Mouse (Mus musculus) ES-E14 (cell line): ENCODE results near the gene Nt5dc1. TPM values are rescaled to one million over a fixed set of nuclear protein-coding genes. Genes with fewer than 3 reads are reported as not detected.
A peak's percentile ranks its signal among the peaks of the same experiment; 100 is the strongest.
"Not testable (repeated sequence)": the region's sequence is repeated elsewhere in the genome, so short reads cannot be mapped to it uniquely, and the experiment has no call there.

Experiments used
- DNase-seq: peaks from one replicate; pipeline ENCODE4 v3.0.0-alpha.2; 2013; ENCODE audit warnings: low read depth, low spot score
- H3K27ac ChIP-seq: 2 replicates; pipeline ENCODE4 v1.5.1; 2012; ENCODE audit warnings: low read depth, mild to moderate bottlenecking, low read length, moderate library complexity, mixed read lengths; ENCODE audit not compliant: poor library complexity, insufficient read depth, severe bottlenecking
- H3K36me3 ChIP-seq: 2 replicates; pipeline ENCODE4 v1.6.1; 2012; ENCODE audit warnings: mild to moderate bottlenecking, low read length, moderate library complexity, mixed read lengths; ENCODE audit not compliant: control insufficient read depth, poor library complexity, insufficient read depth, severe bottlenecking
- H3K4me1 ChIP-seq, 2 experiments: fragments of 150-350 bp in 1 of 2; sonication (generic) in 1 of 2; 2 replicates each; pipeline ENCODE4 v1.6.1; 2012; ENCODE audit warnings: low read length in 2 of 2, mild to moderate bottlenecking in 1 of 2, mixed read lengths in 1 of 2; ENCODE audit not compliant: control insufficient read depth in 2 of 2, insufficient read depth in 2 of 2, poor library complexity in 1 of 2
- H3K4me3 ChIP-seq, 2 experiments: fragments of 150-350 bp in 1 of 2; sonication (generic) in 1 of 2; 2 replicates each; pipeline ENCODE4 v1.5.1; 2012; ENCODE audit warnings: low read length in 2 of 2, low read depth in 1 of 2, mild to moderate bottlenecking in 1 of 2, mixed read lengths in 1 of 2; ENCODE audit not compliant: insufficient read depth in 1 of 2, poor library complexity in 1 of 2, severe bottlenecking in 1 of 2
- H3K9ac ChIP-seq: 2 replicates; pipeline ENCODE4 v1.6.1; 2012; ENCODE audit warnings: low read depth, mild to moderate bottlenecking, low read length, mixed read lengths; ENCODE audit not compliant: poor library complexity, insufficient read depth, severe bottlenecking
- H3K9me3 ChIP-seq: fragments of 150-350 bp; sonication (generic); 2 replicates; pipeline ENCODE4 v1.6.1; 2012; ENCODE audit warnings: low read depth, mild to moderate bottlenecking, low read length; ENCODE audit not compliant: control insufficient read depth, insufficient read depth
- CHD2 ChIP-seq: IDR thresholded peaks from 2 replicates; pipeline ENCODE4 v1.6.1; 2014; ENCODE audit warnings: mild to moderate bottlenecking, low read depth, low read length, inconsistent platforms
- HCFC1 ChIP-seq: IDR thresholded peaks from 2 replicates; pipeline ENCODE4 v1.6.1; 2012; ENCODE audit warnings: low read length, inconsistent platforms, borderline replicate concordance; ENCODE audit not compliant: insufficient read depth
- MAFK ChIP-seq: IDR thresholded peaks from 2 replicates; pipeline ENCODE4 v1.6.1; 2014; ENCODE audit warnings: mild to moderate bottlenecking, low read depth, low read length, inconsistent platforms; ENCODE audit not compliant: insufficient read depth
- ZC3H11A ChIP-seq: IDR thresholded peaks from 2 replicates; pipeline ENCODE4 v1.6.1; 2012; ENCODE audit warnings: low read depth, mild to moderate bottlenecking, inconsistent platforms, low read length, borderline replicate concordance
- ZNF384 ChIP-seq: IDR thresholded peaks from 2 replicates; pipeline ENCODE4 v1.6.1; 2012; ENCODE audit warnings: low read depth, low read length, inconsistent platforms
- in situ Hi-C, 2 experiments: fragments of 600-800 bp; cut with MboI; formaldehyde crosslinking; loops; one replicate each; pipeline ENCODE4 v1.15.1; 2025; ENCODE audit warnings: low sequenced_read_pairs in 2 of 2, inconsistent platforms in 1 of 2; ENCODE audit not compliant: unreplicated experiment in 2 of 2
- total RNA-seq: library from RNA; depleted of rRNA; stranded (reverse); fragments of 300-350 nt; gene quantifications from 2 replicates; pipeline ENCODE4 v1.2.3, GENCODE M21; 2012

Nt5dc1 gene
- total RNA-seq, 1 experiment: 8.3 TPM

GRCm38 (mm10) chr10:34265106-34265505 lies 153.2 kb downstream of the Nt5dc1 start:
- in situ Hi-C loops: no loop called here
- DNase-seq: no peak
- no peak overlapping the region for H3K27ac ChIP-seq
- no peak overlapping the region for H3K4me3 ChIP-seq
- no peaks in the 10 kb centered on the region for H3K36me3 ChIP-seq
- no peaks in the 10 kb centered on the region for H3K9me3 ChIP-seq
- TF ChIP-seq CHD2 (no peak), HCFC1 (no peak), ZC3H11A (no peak), MAFK (no peak), ZNF384 (no peak)
- no peaks in the 10 kb centered on the region for H3K4me1 ChIP-seq
- H3K9ac ChIP-seq: no peak overlapping the region

GRCm38 (mm10) chr10:34252833-34253232 lies 165.5 kb downstream of the Nt5dc1 start:
- in situ Hi-C loops, DNase-seq: not testable (repeated sequence)

GRCm38 (mm10) chr10:34249594-34249993 lies 168.8 kb downstream of the Nt5dc1 start:
- no peaks in the 10 kb centered on the region for H3K36me3 ChIP-seq
- H3K9me3 ChIP-seq: no peaks in the 10 kb centered on the region
- H3K9ac ChIP-seq: no peak overlapping the region
- no peak for DNase-seq
- in situ Hi-C loops: no loop called here
- peaks cover 4 to 6% of the 10 kb centered on the region in 2 experiments; a peak in 2 of 4 replicates for H3K4me1 ChIP-seq
- H3K4me3 ChIP-seq: no peak overlapping the region
- TF ChIP-seq CHD2: no peak
- no peak for TF ChIP-seq ZNF384
- no peak for TF ChIP-seq HCFC1
- TF ChIP-seq ZC3H11A: no peak
- no peak for TF ChIP-seq MAFK
- no peak overlapping the region for H3K27ac ChIP-seq

More at GRCm38 (mm10) chr10:34252833-34253232, 165.5 kb downstream of the Nt5dc1 start:
- not testable (repeated sequence) for H3K4me3 ChIP-seq, H3K4me1 ChIP-seq, H3K9ac ChIP-seq, H3K9me3 ChIP-seq, H3K27ac ChIP-seq, H3K36me3 ChIP-seq
- TF ChIP-seq ZNF384: peak; percentile 69; the same call in 1 of the 2 replicates

- in situ Hi-C loops: no loop called here
- H3K4me1 ChIP-seq: peaks cover 4 to 6% of the 10 kb centered on the region in 2 experiments; a peak in 2 of 4 replicates
- DNase-seq: no peak
- H3K27ac ChIP-seq: no peak overlapping the region
- H3K9me3 ChIP-seq: no peaks in the 10 kb centered on the region
- no peaks in the 10 kb centered on the region for H3K36me3 ChIP-seq
- TF ChIP-seq MAFK (no peak), ZNF384 (no peak), ZC3H11A (no peak), HCFC1 (no peak), CHD2 (no peak)
- no peak overlapping the region for H3K4me3 ChIP-seq
- no peak overlapping the region for H3K9ac ChIP-seq
Observed at GRCm38 (mm10) chr10:34247757-34248156, 170.6 kb downstream of the Nt5dc1 start.

GRCm38 (mm10) chr10:34246106-34246505 lies 172.2 kb downstream of the Nt5dc1 start:
- H3K36me3 ChIP-seq: no peaks in the 10 kb centered on the region
- no peak overlapping the region for H3K9ac ChIP-seq
- TF ChIP-seq ZNF384 (no peak), HCFC1 (no peak), ZC3H11A (no peak)
- no peak overlapping the region for H3K27ac ChIP-seq
- H3K4me3 ChIP-seq: no peak overlapping the region
- DNase-seq: no peak
- in situ Hi-C loops: no loop called here
- peaks cover 4 to 9% of the 10 kb centered on the region in 2 experiments; a peak in 3 of 4 replicates for H3K4me1 ChIP-seq
- no peaks in the 10 kb centered on the region for H3K9me3 ChIP-seq
